Mouse (Mus musculus): Measurements from ENCODE around the gene Fez2. TPM values are rescaled to one million over a fixed set of nuclear protein-coding genes. Genes with fewer than 3 reads are reported as not detected.

Fez2 gene
- polyA plus RNA-seq, 1 experiment, result 63.2 TPM

GRCm38 (mm10) chr17:78419216-78419615, 1.3 kb upstream of the Fez2 start:
- Histone ChIP-seq H3K27ac (ENCODE audit: insufficient read depth, low read length) (no peak overlapping the region), H3K4me3 (ENCODE audit: insufficient read depth, low read length) (no peak overlapping the region), H3K4me1 (ENCODE audit: control insufficient read depth, insufficient read depth, low read length) (no peaks in the 10 kb centered on the region)
- TF ChIP-seq CTCF (IDR thresholded peaks at IDR 0.05; ENCODE audit: extremely low read depth, insufficient read depth, low read length) (no peak), POLR2A (IDR thresholded peaks at IDR 0.05; ENCODE audit: extremely low read depth, insufficient read depth, low read length) (no peak)

DNA sequence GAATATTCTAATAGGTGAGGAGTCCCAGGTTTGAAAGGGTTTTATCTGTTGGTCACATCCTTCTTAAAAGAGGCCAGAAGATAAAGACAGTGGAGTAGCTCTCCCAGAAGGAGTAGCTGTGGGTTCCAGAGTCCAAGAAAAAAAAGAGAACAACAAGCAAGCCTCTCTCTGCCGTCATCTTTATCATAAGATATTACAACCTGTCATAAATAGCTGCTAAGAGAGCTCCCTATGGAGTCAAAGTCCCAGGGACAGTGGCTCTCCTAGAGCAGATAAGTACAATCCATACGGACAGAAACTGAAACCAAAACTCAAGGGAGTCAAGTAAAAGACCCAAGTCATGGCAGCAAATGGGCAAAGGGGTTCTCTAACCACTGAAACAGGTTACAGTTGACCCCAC, 2.7 kb downstream of the Fez2 start:
- H3K27ac ChIP-seq (ENCODE audit: insufficient read depth, low read length), result no peak overlapping the region

GRCm38 (mm10) chr17:78409900-78410299, 8.1 kb downstream of the Fez2 start:
- H3K27ac ChIP-seq (ENCODE audit: insufficient read depth, low read length), result no peak overlapping the region
- TF ChIP-seq POLR2A (IDR thresholded peaks at IDR 0.05; ENCODE audit: extremely low read depth, insufficient read depth, low read length), result no peak
- TF ChIP-seq CTCF (IDR thresholded peaks at IDR 0.05; ENCODE audit: extremely low read depth, insufficient read depth, low read length), result no peak

More for the DNA sequence above, 2.7 kb downstream of the Fez2 start:
- Histone ChIP-seq H3K4me3 (ENCODE audit: insufficient read depth, low read length) (no peak overlapping the region), H3K4me1 (ENCODE audit: control insufficient read depth, insufficient read depth, low read length) (no peaks in the 10 kb centered on the region)
- no peak for TF ChIP-seq POLR2A (IDR thresholded peaks at IDR 0.05; ENCODE audit: extremely low read depth, insufficient read depth, low read length)
- no peak for TF ChIP-seq CTCF (IDR thresholded peaks at IDR 0.05; ENCODE audit: extremely low read depth, insufficient read depth, low read length)

GRCm38 (mm10) chr17:78408386-78408785, 9.6 kb downstream of the Fez2 start:
- H3K4me3 ChIP-seq (ENCODE audit: insufficient read depth, low read length), result no peak overlapping the region
- TF ChIP-seq CTCF (IDR thresholded peaks at IDR 0.05; ENCODE audit: extremely low read depth, insufficient read depth, low read length), result no peak
- TF ChIP-seq POLR2A (IDR thresholded peaks at IDR 0.05; ENCODE audit: extremely low read depth, insufficient read depth, low read length), result no peak
- no peak overlapping the region for H3K27ac ChIP-seq (ENCODE audit: insufficient read depth, low read length)
- no peaks in the 10 kb centered on the region for H3K4me1 ChIP-seq (ENCODE audit: control insufficient read depth, insufficient read depth, low read length)

More at GRCm38 (mm10) chr17:78409900-78410299, 8.1 kb downstream of the Fez2 start:
- Histone ChIP-seq H3K4me3 (ENCODE audit: insufficient read depth, low read length) (no peak overlapping the region), H3K4me1 (ENCODE audit: control insufficient read depth, insufficient read depth, low read length) (no peaks in the 10 kb centered on the region)

- TF ChIP-seq CTCF (IDR thresholded peaks at IDR 0.05; ENCODE audit: extremely low read depth, insufficient read depth, low read length) (no peak), POLR2A (IDR thresholded peaks at IDR 0.05; ENCODE audit: extremely low read depth, insufficient read depth, low read length) (no peak)
- H3K4me1 ChIP-seq (ENCODE audit: control insufficient read depth, insufficient read depth, low read length), result no peaks in the 10 kb centered on the region
- H3K4me3 ChIP-seq (ENCODE audit: insufficient read depth, low read length), result no peak overlapping the region
- no peak overlapping the region for H3K27ac ChIP-seq (ENCODE audit: insufficient read depth, low read length)
Observed at GRCm38 (mm10) chr17:78407581-78407980, 10.4 kb downstream of the Fez2 start.

DNA sequence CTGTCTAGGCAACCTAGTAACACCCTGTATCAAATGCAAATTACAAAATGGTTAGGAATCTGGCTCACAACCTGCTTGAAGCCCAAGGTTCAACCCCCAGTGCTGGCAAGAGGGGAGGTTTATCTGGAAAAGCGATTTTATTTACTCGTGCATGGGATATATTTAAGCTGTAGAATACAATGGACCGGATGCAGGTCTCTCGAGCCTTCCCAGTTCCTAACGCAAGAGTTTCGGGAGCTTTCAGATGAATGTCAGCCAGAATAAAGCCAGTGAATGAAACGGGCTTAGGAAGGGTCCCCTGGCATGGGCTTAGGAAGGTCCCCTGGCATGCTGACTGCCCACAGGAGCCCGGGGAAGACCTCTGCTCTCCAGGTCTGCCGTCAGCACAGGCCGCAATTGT, 11.1 kb downstream of the Fez2 start:
- Histone ChIP-seq H3K4me3 (ENCODE audit: insufficient read depth, low read length) (no peak overlapping the region), H3K4me1 (ENCODE audit: control insufficient read depth, insufficient read depth, low read length) (no peaks in the 10 kb centered on the region; the same call in 1 of the 2 replicates), H3K27ac (ENCODE audit: insufficient read depth, low read length) (no peak overlapping the region)
- TF ChIP-seq POLR2A (IDR thresholded peaks at IDR 0.05; ENCODE audit: extremely low read depth, insufficient read depth, low read length) (no peak), CTCF (IDR thresholded peaks at IDR 0.05; ENCODE audit: extremely low read depth, insufficient read depth, low read length) (no peak)

- H3K4me3 ChIP-seq (ENCODE audit: insufficient read depth, low read length), result no peak overlapping the region
- TF ChIP-seq POLR2A (IDR thresholded peaks at IDR 0.05; ENCODE audit: extremely low read depth, insufficient read depth, low read length) (no peak), CTCF (IDR thresholded peaks at IDR 0.05; ENCODE audit: extremely low read depth, insufficient read depth, low read length) (no peak)
- no peak overlapping the region for H3K27ac ChIP-seq (ENCODE audit: insufficient read depth, low read length)
- H3K4me1 ChIP-seq (ENCODE audit: control insufficient read depth, insufficient read depth, low read length), result peaks cover 1% of the 10 kb centered on the region; the same call in 1 of the 2 replicates
Observed at GRCm38 (mm10) chr17:78405336-78405735, 12.6 kb downstream of the Fez2 start.

GRCm38 (mm10) chr17:78403804-78404203, 14.1 kb downstream of the Fez2 start:
- Histone ChIP-seq H3K4me3 (ENCODE audit: insufficient read depth, low read length) (no peak overlapping the region), H3K4me1 (ENCODE audit: control insufficient read depth, insufficient read depth, low read length) (peaks cover 2% of the 10 kb centered on the region; the same call in 1 of the 2 replicates), H3K27ac (ENCODE audit: insufficient read depth, low read length) (no peak overlapping the region)
- no peak for TF ChIP-seq CTCF (IDR thresholded peaks at IDR 0.05; ENCODE audit: extremely low read depth, insufficient read depth, low read length)
- TF ChIP-seq POLR2A (IDR thresholded peaks at IDR 0.05; ENCODE audit: extremely low read depth, insufficient read depth, low read length), result no peak

GRCm38 (mm10) chr17:78403229-78403628, 14.7 kb downstream of the Fez2 start:
- Histone ChIP-seq H3K4me3 (ENCODE audit: insufficient read depth, low read length) (no peak overlapping the region), H3K4me1 (ENCODE audit: control insufficient read depth, insufficient read depth, low read length) (peaks cover 2% of the 10 kb centered on the region; the same call in 1 of the 2 replicates), H3K27ac (ENCODE audit: insufficient read depth, low read length) (no peak overlapping the region)
- no peak for TF ChIP-seq POLR2A (IDR thresholded peaks at IDR 0.05; ENCODE audit: extremely low read depth, insufficient read depth, low read length)
- TF ChIP-seq CTCF (IDR thresholded peaks at IDR 0.05; ENCODE audit: extremely low read depth, insufficient read depth, low read length), result no peak

DNA sequence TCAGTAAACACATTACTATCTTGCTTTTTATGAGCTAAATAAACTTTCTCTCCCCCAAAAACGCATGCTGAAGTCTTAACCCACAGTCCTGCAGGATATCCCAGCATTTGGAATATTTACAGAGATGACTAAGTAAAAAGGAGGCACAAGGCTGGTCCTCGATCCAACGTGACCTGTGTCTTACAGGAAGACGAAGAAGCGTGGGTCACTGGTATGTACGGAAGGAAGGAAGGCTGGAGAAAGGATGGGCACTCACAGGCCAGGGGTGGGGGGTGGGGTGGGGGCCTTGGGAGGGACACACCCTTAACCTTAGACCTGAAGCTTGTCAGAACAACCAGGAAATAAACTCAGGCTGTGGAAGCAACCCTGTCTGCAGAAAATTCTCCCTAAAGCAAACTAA, 15.8 kb downstream of the Fez2 start:
- TF ChIP-seq CTCF (IDR thresholded peaks at IDR 0.05; ENCODE audit: extremely low read depth, insufficient read depth, low read length), result no peak
- TF ChIP-seq POLR2A (IDR thresholded peaks at IDR 0.05; ENCODE audit: extremely low read depth, insufficient read depth, low read length), result no peak
- Histone ChIP-seq H3K4me3 (ENCODE audit: insufficient read depth, low read length) (no peak overlapping the region), H3K27ac (ENCODE audit: insufficient read depth, low read length) (no peak overlapping the region), H3K4me1 (ENCODE audit: control insufficient read depth, insufficient read depth, low read length) (peaks cover 2% of the 10 kb centered on the region; the same call in 1 of the 2 replicates)
